Mouse (Mus musculus) 3134 (cell line): ENCODE measurements around the gene Spata5.
"Not testable (repeated sequence)": the region's sequence is repeated elsewhere in the genome, so short reads cannot be mapped to it uniquely, and the experiment has no call there.

Experiments used
- DNase-seq: peaks from one replicate; pipeline ENCODE4 v3.0.0-alpha.2; 2011; ENCODE audit warnings: low spot score; ENCODE audit not compliant: insufficient read length; ENCODE audit errors: extremely low read depth

Gene Spata5

GRCm38 (mm10) chr3:37502552-37502951 lies 82.9 kb downstream of the Spata5 start:
- peak; percentile 1 for DNase-seq

- DNase-seq, result peak; percentile 37
Measured at GRCm38 (mm10) chr3:37503846-37504245, 84.2 kb downstream of the Spata5 start.

- no peak for DNase-seq
Measured at GRCm38 (mm10) chr3:37510055-37511032, 90.6 kb downstream of the Spata5 start.

DNA sequence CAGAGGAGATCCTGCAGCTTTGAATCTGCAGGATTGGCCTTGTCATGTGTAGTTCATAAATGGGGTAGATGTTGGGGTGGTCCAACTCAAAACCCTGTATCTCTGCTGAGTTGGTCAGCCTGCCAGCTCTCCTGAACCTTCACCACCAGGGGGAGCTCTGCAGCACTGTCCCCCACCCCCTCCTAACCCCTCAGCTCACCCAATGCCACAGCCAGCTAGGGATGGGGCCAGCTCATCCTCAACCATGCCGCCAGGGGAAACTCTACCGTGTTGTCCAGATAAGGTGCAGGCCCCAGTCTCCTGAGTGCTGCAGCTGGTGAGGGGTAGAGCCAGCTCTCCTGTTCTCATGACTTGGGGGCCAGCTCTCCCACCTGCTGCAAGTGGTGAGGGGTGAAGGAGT lies 95.8 kb downstream of the Spata5 start:
- DNase-seq, result peak; percentile 5

DNA sequence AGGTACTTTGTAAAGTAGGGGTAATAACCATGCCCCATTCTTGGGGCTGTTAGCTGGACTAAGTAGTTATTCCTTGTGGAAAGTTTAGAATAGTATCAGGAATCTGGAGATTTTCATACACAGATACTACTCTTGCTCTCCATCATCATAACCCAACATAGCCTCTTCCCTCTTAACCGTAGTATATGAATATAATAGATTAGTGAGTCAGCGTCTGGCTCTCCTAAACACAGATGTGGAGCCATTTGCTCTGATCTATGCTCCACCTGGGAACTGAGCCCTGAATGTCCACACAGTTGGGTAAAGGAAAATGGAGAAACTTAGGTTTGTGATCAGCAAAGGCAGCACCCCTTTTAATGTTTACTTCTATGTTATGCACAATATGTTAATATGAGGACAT lies 96.7 kb downstream of the Spata5 start:
- DNase-seq, result no peak

- DNase-seq, result no peak
Measured at GRCm38 (mm10) chr3:37518611-37519010, 98.9 kb downstream of the Spata5 start.

DNA sequence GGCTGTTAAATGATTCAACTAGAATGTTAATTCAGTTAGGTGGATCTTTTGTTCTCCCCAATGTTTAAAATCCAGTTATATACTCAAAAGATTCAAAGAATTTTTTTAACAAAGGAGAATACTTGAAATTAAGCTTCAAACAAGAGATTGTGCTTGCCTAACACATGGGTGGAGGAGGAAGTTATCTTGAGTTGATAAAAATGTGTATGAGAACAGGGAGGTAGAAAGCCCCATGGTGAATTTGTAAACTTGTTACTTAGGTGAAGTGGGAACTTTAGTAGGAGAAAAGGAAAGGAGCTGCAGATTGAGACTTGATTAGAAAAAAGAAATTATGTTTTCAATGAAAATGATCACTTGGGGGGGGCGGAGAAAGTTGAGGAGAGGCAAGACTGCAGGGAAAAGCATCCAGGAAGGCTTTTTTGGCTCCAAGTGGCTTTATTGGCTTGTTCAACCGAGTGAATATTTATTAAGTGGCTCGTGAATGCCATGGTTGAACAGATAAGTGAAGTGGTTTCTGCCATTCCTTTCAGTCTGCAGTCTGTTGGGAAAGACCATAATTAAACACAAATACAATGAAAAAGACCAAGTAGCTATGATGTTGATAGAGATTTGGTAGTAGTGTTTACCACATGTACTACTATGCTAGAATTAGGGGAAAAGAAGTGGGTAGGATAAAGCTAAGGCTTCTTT lies 100.8 kb downstream of the Spata5 start:
- DNase-seq, result no peak

- no peak for DNase-seq
Measured at GRCm38 (mm10) chr3:37532079-37532478, 112.4 kb downstream of the Spata5 start.

GRCm38 (mm10) chr3:37540701-37541100 lies 121.0 kb downstream of the Spata5 start:
- not testable (repeated sequence) for DNase-seq

- DNase-seq, result no peak
Measured at GRCm38 (mm10) chr3:37546351-37546750, 126.7 kb downstream of the Spata5 start.

DNA sequence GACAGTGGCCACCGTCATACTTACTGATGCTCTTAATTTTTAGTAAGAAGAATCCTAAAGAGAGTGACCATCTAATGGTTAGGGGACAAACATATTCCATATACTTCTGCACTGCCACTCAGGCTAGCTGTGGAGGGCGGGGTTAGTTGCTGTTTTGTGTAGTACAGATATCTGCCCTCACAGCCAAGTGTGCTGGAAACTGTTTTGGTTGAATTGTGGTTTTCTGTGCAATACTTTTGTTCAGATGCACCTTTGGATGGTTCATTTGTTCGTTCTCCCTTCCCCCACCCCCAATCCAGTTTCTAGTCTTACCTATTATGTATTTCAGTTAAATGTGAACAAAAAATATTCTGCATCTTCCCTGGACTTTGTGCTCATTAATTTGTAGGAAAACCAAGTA lies 130.5 kb downstream of the Spata5 start:
- no peak for DNase-seq

DNA sequence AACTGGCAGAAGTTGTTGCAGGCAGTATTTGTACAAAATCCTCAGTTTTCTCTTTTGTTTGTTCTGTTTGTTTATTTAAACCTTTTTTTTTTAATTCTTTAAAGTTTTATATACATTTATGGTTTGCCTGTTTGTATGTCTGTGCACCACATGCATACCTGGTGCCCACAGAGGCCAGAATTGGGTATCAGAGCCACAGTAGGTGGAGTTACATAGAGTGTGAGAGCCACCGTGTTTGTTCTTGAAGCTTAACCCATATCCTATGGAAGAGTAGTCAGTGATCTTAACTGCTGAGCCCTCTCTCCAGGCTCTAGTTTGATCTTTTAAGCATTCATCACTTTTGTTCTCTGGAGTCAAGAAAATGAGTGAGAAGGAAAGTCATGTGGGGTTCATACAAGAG lies 130.9 kb downstream of the Spata5 start:
- DNase-seq, result no peak

DNA sequence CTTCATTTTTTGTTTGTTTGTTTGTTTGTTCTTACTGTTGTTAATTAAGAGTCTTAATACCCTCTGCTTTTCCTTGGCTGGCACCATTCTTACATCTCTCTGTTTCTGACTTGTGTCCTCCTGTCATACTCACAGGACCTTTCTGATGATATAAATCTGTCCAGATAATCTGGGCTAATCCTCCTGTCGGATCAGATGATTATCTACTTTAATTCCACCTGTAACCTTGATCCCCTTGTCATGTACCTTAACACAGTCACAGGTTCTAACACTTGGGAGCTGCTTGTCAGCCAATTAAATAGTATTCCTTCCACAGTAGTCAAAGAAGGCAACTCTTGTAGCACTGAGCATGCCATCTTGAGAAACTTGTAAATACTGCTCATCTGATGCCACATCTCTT lies 131.8 kb downstream of the Spata5 start:
- no peak for DNase-seq

- DNase-seq, result no peak
Measured at GRCm38 (mm10) chr3:37552244-37552643, 132.5 kb downstream of the Spata5 start.

DNA sequence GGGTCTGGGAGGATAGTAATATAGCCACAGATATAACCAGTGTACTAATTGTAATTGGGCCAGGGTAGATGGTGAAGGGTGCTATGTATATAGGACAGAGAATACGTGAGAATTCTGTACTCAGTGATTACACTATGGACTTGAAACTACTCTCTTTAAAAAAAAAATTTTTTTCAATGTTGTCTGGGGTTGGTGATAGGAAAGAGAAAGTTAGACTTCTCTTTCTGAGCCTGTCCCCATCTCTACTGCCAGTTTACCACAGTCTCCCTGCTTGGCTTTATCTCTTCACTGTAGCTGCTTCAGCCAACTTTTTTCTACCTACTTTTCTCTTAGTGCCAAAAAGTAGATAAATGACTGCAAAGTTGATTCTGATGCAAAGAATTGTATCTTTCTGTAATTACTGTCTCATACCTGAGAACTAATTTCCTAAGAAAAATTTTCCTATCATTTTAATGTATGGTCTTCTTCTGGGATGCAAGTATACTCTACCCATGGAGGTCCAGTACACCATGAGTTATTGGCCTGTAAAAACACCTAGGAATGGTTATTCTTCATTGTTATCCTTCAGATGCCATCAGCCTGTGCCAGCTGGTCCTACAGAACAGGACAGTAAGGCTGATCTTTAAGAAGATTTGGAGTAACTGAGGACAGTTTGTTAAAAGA lies 133.8 kb downstream of the Spata5 start:
- DNase-seq, result no peak

DNA sequence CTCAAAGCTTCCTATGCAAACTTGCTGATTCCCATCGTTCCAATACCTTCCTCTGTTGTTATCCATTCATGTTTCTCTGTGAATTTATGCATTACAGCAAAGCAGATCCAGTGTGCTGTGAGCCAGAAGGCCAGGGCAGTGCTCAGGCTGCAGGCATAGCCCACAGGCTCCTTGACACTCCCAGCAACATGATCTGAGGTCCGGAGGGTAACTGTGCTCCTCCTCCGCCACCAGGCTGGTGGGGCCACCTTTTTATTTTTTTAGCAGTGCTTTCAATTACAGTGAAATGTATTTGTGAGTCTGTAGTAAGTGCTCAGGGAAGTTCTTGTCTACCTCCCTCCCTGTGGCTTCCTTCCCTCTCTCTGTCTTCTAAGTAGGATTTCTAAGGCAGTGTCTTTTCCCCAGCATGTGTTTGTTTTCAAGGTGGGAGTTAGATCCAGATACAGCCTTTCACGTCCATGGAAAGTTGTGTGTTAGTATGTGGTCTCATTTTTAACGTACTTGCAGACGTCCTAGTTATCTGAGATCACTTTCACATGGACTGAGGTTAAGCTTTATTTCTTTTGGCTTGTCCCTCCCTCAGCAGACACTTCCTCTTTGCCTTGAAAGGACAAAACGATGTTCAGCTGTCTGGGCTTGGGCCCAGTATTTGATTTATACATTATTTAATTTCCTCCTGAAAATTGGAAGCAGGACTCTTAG lies 136.9 kb downstream of the Spata5 start:
- no peak for DNase-seq

DNA sequence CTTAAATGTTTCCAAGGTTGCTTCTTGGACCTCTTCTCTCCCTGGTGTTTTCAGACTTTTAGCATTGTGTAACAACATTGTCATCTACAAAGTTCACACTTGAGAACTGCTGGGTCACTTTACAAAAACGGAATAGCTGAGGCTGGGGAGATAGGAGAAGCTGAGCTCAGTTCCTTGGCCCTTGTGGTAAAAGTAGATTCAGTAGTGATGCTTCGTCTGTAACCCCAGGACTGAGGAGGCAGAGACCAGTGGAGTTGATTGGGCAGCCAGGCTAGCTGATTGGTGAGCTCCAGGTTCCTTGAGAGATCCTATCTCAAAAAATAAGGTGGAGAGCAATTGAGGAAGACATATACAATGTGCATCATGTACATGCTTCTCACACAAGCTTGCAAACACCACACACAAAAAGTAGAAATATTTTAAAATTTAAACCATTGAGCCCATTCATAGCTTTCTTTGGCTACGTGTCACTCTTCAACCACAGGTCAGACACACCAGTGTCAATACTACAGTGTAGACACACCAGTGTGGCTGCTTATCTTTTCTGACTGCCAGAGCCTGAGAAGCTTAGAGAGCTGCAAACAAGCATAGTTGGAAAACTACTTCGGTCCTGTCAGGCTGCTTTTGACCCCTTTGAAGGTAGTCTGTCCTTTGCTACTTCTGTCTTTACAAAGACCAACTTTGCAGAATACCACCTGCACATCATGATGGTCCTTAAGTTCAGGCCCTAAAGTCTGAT lies 138.2 kb downstream of the Spata5 start:
- DNase-seq, result no peak

DNA sequence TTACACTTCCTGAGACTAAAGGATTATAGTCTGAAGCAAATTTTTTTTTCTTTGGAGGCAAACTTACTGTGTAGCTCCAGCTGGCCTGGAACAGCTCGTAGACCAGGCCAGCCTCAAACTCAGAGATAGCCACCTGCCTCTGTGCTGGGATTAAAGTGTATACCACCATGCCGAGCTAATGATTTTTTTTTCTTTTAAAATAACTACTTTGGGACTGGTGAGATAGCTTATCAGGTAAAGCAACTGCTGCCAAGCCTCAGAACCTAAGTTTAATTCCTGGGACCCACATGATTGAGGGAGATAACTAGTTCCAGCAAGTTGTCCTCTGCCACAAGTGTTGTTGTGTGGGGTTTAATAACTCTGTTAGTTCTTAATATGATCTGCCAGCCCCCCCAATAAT lies 139.6 kb downstream of the Spata5 start:
- DNase-seq, result no peak

- DNase-seq, result no peak
Measured at GRCm38 (mm10) chr3:37561466-37561865, 141.8 kb downstream of the Spata5 start.

DNA sequence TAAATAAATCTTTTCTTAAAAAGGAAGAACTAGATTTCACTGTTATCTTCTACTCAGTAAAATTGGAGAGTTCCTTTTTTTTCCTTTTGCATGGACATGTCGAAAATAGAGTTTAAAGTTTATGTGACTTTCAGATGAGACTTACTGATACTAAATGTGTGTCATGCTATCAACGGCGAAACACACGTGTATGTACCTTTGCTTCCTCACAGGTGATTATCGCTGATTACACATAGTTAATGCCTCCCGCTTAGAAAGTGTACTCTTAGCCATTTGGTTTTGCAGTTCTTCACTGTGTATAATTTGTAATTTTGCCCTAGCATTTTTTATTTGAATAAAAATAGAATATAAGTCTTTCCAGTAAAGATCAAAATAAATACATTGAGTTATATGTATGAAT lies 146.4 kb downstream of the Spata5 start:
- DNase-seq, result no peak
